Mouse (Mus musculus): Measurements from ENCODE around the gene Gm10073.

DNA sequence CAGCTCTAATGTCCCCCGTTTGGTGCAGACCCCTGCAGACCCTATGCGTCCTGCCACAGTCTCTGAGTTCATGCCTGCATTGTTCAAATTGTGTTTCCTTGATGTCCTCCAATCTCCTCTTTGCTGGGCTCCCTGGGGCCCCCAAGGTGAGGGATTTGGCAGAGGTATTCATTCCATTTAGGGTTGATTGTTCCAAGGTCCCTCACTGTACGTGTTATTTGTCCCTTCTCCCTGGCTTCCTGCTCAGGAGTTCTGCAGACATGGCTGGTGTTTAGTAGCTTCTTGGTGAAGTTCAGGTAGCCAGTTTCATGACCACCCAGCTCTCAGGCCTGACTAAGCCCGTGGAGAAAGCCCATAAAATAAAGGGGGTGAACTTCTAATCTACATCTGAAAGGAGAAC is 43.4 kb upstream of the Gm10073 start:
- TF ChIP-seq CTCF (IDR thresholded peaks at IDR 0.05; ENCODE audit: low read depth, low read length), result no peak
- no peak for TF ChIP-seq POLR2A (IDR thresholded peaks at IDR 0.05; ENCODE audit: extremely low read depth, insufficient read depth, low read length)

All from liver, adult 2 months (tissue).